Mouse (Mus musculus) ES-E14 (cell line): ENCODE measurements at regions not wholly inside any gene's neighbourhood (a gene's known extent, or its start where the extent isn't known, plus 50 kb on each side); places are given as distances from the start of the nearest gene placed in this dataset.
A peak's percentile ranks its signal among the peaks of the same experiment; 100 is the strongest.

ENCODE experiments used
- CHD2 ChIP-seq: IDR thresholded peaks from 2 replicates; pipeline ENCODE4 v1.6.1; 2014; ENCODE audit warnings: mild to moderate bottlenecking, low read depth, low read length, inconsistent platforms
- HCFC1 ChIP-seq: IDR thresholded peaks from 2 replicates; pipeline ENCODE4 v1.6.1; 2012; ENCODE audit warnings: low read length, inconsistent platforms, borderline replicate concordance; ENCODE audit not compliant: insufficient read depth
- MAFK ChIP-seq: IDR thresholded peaks from 2 replicates; pipeline ENCODE4 v1.6.1; 2014; ENCODE audit warnings: mild to moderate bottlenecking, low read depth, low read length, inconsistent platforms; ENCODE audit not compliant: insufficient read depth
- ZC3H11A ChIP-seq: IDR thresholded peaks from 2 replicates; pipeline ENCODE4 v1.6.1; 2012; ENCODE audit warnings: low read depth, mild to moderate bottlenecking, inconsistent platforms, low read length, borderline replicate concordance
- ZNF384 ChIP-seq: IDR thresholded peaks from 2 replicates; pipeline ENCODE4 v1.6.1; 2012; ENCODE audit warnings: low read depth, low read length, inconsistent platforms

DNA sequence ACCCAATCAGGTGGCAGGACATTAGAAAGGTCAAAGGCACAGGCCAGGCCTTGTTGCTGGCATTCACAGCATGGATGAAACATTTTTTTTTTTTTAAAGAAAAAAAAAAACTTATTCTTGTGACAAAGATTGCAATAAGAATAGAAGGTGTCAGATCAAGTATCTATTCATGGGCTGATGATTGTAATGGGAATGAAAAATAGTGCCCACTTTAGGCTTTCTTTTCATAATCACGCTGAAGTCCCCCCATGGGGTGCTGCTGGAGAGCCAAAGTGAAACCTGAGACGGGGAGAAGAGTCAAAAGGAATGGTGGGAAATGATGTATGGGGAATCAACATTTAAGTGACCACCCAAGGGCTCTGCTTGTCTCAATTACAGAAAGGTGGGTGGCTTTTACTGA lies 1037.0 kb downstream of the Car8 start:
- TF ChIP-seq CHD2 = no peak
- no peak for TF ChIP-seq ZC3H11A
- no peak for TF ChIP-seq MAFK
- TF ChIP-seq HCFC1 = no peak
- peak; percentile 74 for TF ChIP-seq ZNF384
